Mouse (Mus musculus) layer of hippocampus, postnatal 14 days (tissue): ENCODE results near the gene Htra1. TPM values are rescaled to one million over a fixed set of nuclear protein-coding genes. Genes with fewer than 3 reads are reported as not detected.

Source experiments
- DNase-seq, 2 experiments: peaks; one replicate each; pipeline ENCODE4 v3.0.0; 2021 to 2022; ENCODE audit warnings: low spot score in 2 of 2, mixed read lengths in 1 of 2
- total RNA-seq, 2 experiments: library from RNA; stranded (reverse); gene quantifications; 2 replicates each; pipeline ENCODE4 v1.2.3; 2021

Gene Htra1
- total RNA-seq, 2 experiments from 2014 or later, result 304 to 349 TPM

- no peak for DNase-seq
Observed at GRCm38 (mm10) chr7:130965396-130965795, 29.5 kb downstream of the Htra1 start.

GRCm38 (mm10) chr7:130965909-130966365 lies 30.0 kb downstream of the Htra1 start:
- peak in 1 of 2 experiments; percentile 78 for DNase-seq

GRCm38 (mm10) chr7:130966451-130966850 lies 30.5 kb downstream of the Htra1 start:
- no peak for DNase-seq

- no peak for DNase-seq
Observed at GRCm38 (mm10) chr7:130966876-130967275, 31.0 kb downstream of the Htra1 start.

- no peak for DNase-seq
Observed at GRCm38 (mm10) chr7:130967901-130968300, 32.0 kb downstream of the Htra1 start.

GRCm38 (mm10) chr7:130968537-130968936 lies 32.6 kb downstream of the Htra1 start:
- no peak for DNase-seq

GRCm38 (mm10) chr7:130969076-130969475 lies 33.2 kb downstream of the Htra1 start:
- DNase-seq, result no peak

- no peak for DNase-seq
Observed at GRCm38 (mm10) chr7:130969507-130969906, 33.6 kb downstream of the Htra1 start.

- DNase-seq, result no peak
Observed at GRCm38 (mm10) chr7:130972767-130973166, 36.9 kb downstream of the Htra1 start.

- no peak for DNase-seq
Observed at GRCm38 (mm10) chr7:130976305-130976935, 40.5 kb downstream of the Htra1 start.

- peak; percentile 70 to 77 for DNase-seq
Observed at GRCm38 (mm10) chr7:130977794-130978521, 42.0 kb downstream of the Htra1 start.

- DNase-seq, result no peak
Observed at GRCm38 (mm10) chr7:130978545-130978944, 42.6 kb downstream of the Htra1 start.

GRCm38 (mm10) chr7:130980130-130980529 lies 44.2 kb downstream of the Htra1 start:
- DNase-seq, result no peak

- DNase-seq, result no peak
Observed at GRCm38 (mm10) chr7:130982371-130982770, 46.5 kb downstream of the Htra1 start.

GRCm38 (mm10) chr7:130982881-130983280 lies 47.0 kb downstream of the Htra1 start:
- DNase-seq, result no peak

- no peak for DNase-seq
Observed at GRCm38 (mm10) chr7:130984294-130984693, 48.4 kb downstream of the Htra1 start.

- no peak for DNase-seq
Observed at GRCm38 (mm10) chr7:130985193-130985592, 49.3 kb downstream of the Htra1 start.

GRCm38 (mm10) chr7:130985716-130986115 lies 49.8 kb downstream of the Htra1 start:
- DNase-seq, result no peak

- no peak for DNase-seq
Observed at GRCm38 (mm10) chr7:130988146-130988545, 52.2 kb downstream of the Htra1 start.

- DNase-seq, result no peak
Observed at GRCm38 (mm10) chr7:130989371-130989770, 53.5 kb downstream of the Htra1 start.

GRCm38 (mm10) chr7:130991174-130991789 lies 55.4 kb downstream of the Htra1 start:
- DNase-seq, result no peak

- no peak for DNase-seq
Observed at GRCm38 (mm10) chr7:130993907-130994306, 58.0 kb downstream of the Htra1 start.
